In the genomic region with DNA sequence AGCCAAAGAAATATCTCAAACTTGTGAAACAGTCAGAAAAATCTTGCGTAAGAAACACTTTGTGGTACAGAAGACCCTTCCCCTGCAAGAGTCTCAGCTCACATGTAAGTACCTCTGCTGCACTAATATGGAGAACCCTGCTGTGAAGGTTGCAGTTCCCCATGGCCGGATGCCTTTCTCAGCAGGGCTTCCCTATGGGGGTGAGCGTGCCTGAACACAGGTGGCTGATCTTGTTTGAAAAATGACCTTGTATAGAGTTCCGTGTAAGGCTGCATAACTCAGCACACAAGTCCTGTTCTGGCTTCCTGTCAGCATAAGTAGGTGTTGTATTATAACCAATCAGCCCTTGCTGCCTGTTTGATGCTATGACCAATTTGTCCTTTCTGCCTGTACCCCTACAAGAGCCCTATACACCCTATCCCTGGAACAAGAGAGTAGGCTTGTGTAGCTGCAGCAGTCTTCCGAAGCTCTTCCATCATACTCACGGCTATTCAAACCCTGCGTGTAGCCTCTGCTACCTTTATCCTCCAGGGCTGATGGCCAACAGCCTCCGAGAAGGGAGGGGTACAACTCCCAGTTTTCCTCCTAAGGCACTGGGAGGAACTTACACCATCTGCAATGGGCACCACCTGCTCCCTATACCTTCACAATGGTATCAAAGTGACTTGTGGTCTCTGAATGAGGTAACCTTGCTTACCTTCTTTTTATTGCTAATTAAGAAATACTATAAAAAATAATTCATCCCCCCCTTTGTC, we compare ENCODE assay signal across 26 mouse cellular contexts.
DNase-seq lines count a peak whose midpoint lies in the region; ATAC-seq and TF ChIP-seq lines count a peak whose summit lies in the region.
"Had no signal": no experiment of that assay in that cellular context is flagged by ENCODE, and none has a peak within 500 bp of the region (broad histone marks: within the 10 kb centered on the region; RNA-seq: fewer than 3 reads in every experiment).

No protein-coding gene starts in this region.

- no peak overlapping the region for H3K4me2 ChIP-seq in CH12.LX (ENCODE audit: insufficient read depth, low read depth, poor library complexity, severe bottlenecking)
- H3K4me2 ChIP-seq in intestine, postnatal 0 days (replicated peaks; ENCODE audit: low read depth) = no peak overlapping the region
- H3K4me2 ChIP-seq: forebrain, embryonic 12.5 days; liver, embryonic 13.5 days; midbrain, embryonic 15.5 days; neural tube, embryonic 13.5 days had no signal

- dilution Hi-C loops in CH12.LX (cut with MboI; ENCODE audit: extremely low pct_ligation_motif_present, extremely low pct_unique_long_range_greater_than_20kb, low sequenced_read_pairs) = no loop called here

- H3K36me3 ChIP-seq in CH12.LX (replicated peaks in 1 of 2; ENCODE audit: control insufficient read depth in 1 of 2, insufficient read depth in 1 of 2, low read length in 1 of 2) = peaks cover 19 to 74% of the 10 kb centered on the region in 2 experiments
- peaks cover 12% of the 10 kb centered on the region for H3K36me3 ChIP-seq in intestine, postnatal 0 days (ENCODE audit: control insufficient read depth, insufficient read depth)

- no peak for TF ChIP-seq POLR2A in CH12.LX (IDR thresholded peaks at IDR 0.05; ENCODE audit: low read depth, low read length)
- no peak for TF ChIP-seq POLR2A in cerebellum, adult 2 months (IDR thresholded peaks at IDR 0.05; ENCODE audit: borderline replicate concordance, insufficient read depth, low read length)

- H3K9me3 ChIP-seq in CH12.LX (replicated peaks; ENCODE audit: low read length) = no peaks in the 10 kb centered on the region
- no peaks in the 10 kb centered on the region for H3K9me3 ChIP-seq in intestine, postnatal 0 days (ENCODE audit: control insufficient read depth)
- H3K9me3 ChIP-seq: forebrain, embryonic 12.5 days; heart, embryonic 10.5 days; hindbrain, embryonic 10.5 days; liver, embryonic 13.5 days; megakaryocyte, embryonic 14.5 days; midbrain, embryonic 15.5 days; neural tube, embryonic 13.5 days had no signal

- peaks cover 0 to 7% of the 10 kb centered on the region in 2 experiments; a peak in 2 of 4 replicates for H3K4me1 ChIP-seq in CH12.LX (ENCODE audit: control insufficient read depth in 1 of 2, insufficient read depth in 2 of 2)
- no peaks in the 10 kb centered on the region for H3K4me1 ChIP-seq in cerebellum, adult 2 months (ENCODE audit: control insufficient read depth, insufficient read depth, low read length)
- no peaks in the 10 kb centered on the region for H3K4me1 ChIP-seq in intestine, postnatal 0 days (replicated peaks; ENCODE audit: control insufficient read depth, insufficient read depth, low read length)
- H3K4me1 ChIP-seq: forebrain, embryonic 12.5 days; hindbrain, embryonic 10.5 days; liver, embryonic 13.5 days; megakaryocyte, embryonic 14.5 days; midbrain, embryonic 15.5 days; neural tube, embryonic 13.5 days had no signal

- no peak overlapping the region for H3K4me3 ChIP-seq in CH12.LX (replicated peaks in 1 of 3; ENCODE audit: low read depth in 2 of 3, low read length in 2 of 3, poor library complexity in 1 of 3)
- H3K4me3 ChIP-seq in cerebellum, adult 2 months (replicated peaks; ENCODE audit: insufficient read depth, low read depth, low read length) = no peak overlapping the region
- H3K4me3 ChIP-seq in intestine, postnatal 0 days (ENCODE audit: low read depth, low read length) = no peak overlapping the region
- H3K4me3 ChIP-seq: forebrain, embryonic 12.5 days; heart, embryonic 10.5 days; hindbrain, embryonic 10.5 days; liver, embryonic 13.5 days; megakaryocyte, embryonic 14.5 days; midbrain, embryonic 15.5 days; myocyte; neural tube, embryonic 13.5 days had no signal

- DNase-seq in cerebellum, adult 11 months = peak; percentile 20
- no peak for DNase-seq in cerebellum, postnatal 4 days (ENCODE audit: low spot score in 2 of 2)
- peak; percentile 15 for DNase-seq in CH12.LX (ENCODE audit: extremely low read depth)
- DNase-seq in cerebellum, adult 2 months = peak; percentile 44 to 47
- DNase-seq in forelimb bud, embryonic 11.5 days (ENCODE audit: low read depth, low spot score) = peak; percentile 31
- DNase-seq in ovary, postnatal 10 days (ENCODE audit: low spot score) = no peak
- no peak for DNase-seq in retina, embryonic 14.5 days (ENCODE audit: low spot score)
- DNase-seq: adrenal gland, adult 8-10 months; kidney, adult 18-20 months; kidney, postnatal 10 days; liver, embryonic 13.5 days; lung, adult 2 months; lung, postnatal 14 days; right cerebral cortex, adult 18-20 months; right cerebral cortex, postnatal 4 days; thymus, adult 18-20 months; thymus, postnatal 36 days had no signal

- H3K79me2 ChIP-seq in CH12.LX (replicated peaks; ENCODE audit: control insufficient read depth, extremely low read depth, insufficient read depth, poor library complexity, severe bottlenecking) = no peaks in the 10 kb centered on the region

- no peaks in the 10 kb centered on the region for H3K27me3 ChIP-seq in CH12.LX (replicated peaks)
- H3K27me3 ChIP-seq in cerebellum, adult 2 months (ENCODE audit: control insufficient read depth, insufficient read depth, low read length) = no peaks in the 10 kb centered on the region
- H3K27me3 ChIP-seq in intestine, postnatal 0 days (replicated peaks; ENCODE audit: control insufficient read depth, insufficient read depth, low read length) = no peaks in the 10 kb centered on the region
- H3K27me3 ChIP-seq: forebrain, embryonic 12.5 days; liver, embryonic 13.5 days; megakaryocyte, embryonic 14.5 days; midbrain, embryonic 15.5 days; neural tube, embryonic 13.5 days had no signal

- TF ChIP-seq EP300 in CH12.LX (IDR thresholded peaks at IDR 0.05; ENCODE audit: low read length) = no peak

- no peak for TF ChIP-seq RAD21 in CH12.LX (IDR thresholded peaks at IDR 0.05; ENCODE audit: low read depth, low read length)

- in situ Hi-C loops in CH12.LX (cut with MboI; ENCODE audit: low pct_ligation_motif_present, low pct_unique_long_range_greater_than_20kb, low sequenced_read_pairs) = no loop called here

- TF ChIP-seq CTCF in CH12.LX (conservative IDR thresholded peaks at IDR 0.05 in 1 of 2, IDR thresholded peaks at IDR 0.05 in 1 of 2; ENCODE audit: low read depth in 2 of 2, low read length in 2 of 2) = no peak
- TF ChIP-seq CTCF in cerebellum, adult 2 months (IDR thresholded peaks at IDR 0.05; ENCODE audit: borderline replicate concordance, insufficient read depth, low read depth, low read length) = no peak
- no peak for TF ChIP-seq CTCF in intestine, postnatal 0 days (IDR thresholded peaks at IDR 0.05; ENCODE audit: low read depth)

- WGBS in cerebellum, adult 2 months = 21% methylated on average over 8 of the region's 8 CpGs
- 87% methylated on average over 8 of the region's 8 CpGs for WGBS in intestine, postnatal 0 days

- H3K27ac ChIP-seq in CH12.LX (ENCODE audit: insufficient read depth, low read depth) = no peak overlapping the region
- H3K27ac ChIP-seq in cerebellum, adult 2 months (ENCODE audit: insufficient read depth, low read length) = no peak overlapping the region
- no peak overlapping the region for H3K27ac ChIP-seq in intestine, postnatal 0 days (ENCODE audit: low read depth, low read length)
- H3K27ac ChIP-seq: forebrain, embryonic 12.5 days; heart, embryonic 10.5 days; hindbrain, embryonic 10.5 days; liver, embryonic 13.5 days; midbrain, embryonic 15.5 days; neural tube, embryonic 13.5 days had no signal

- ATAC-seq in intestine, postnatal 0 days = no peak
- ATAC-seq: CD4-positive, CD25-positive, alpha-beta regulatory T cell, adult 4 months; midbrain, embryonic 15.5 days had no signal

- no peak overlapping the region for H3K9ac ChIP-seq in CH12.LX (ENCODE audit: insufficient read depth, low read depth)
- H3K9ac ChIP-seq in intestine, postnatal 0 days (ENCODE audit: low read depth, low read length) = no peak overlapping the region
- H3K9ac ChIP-seq: forebrain, embryonic 12.5 days; liver, embryonic 13.5 days; midbrain, embryonic 15.5 days; neural tube, embryonic 13.5 days had no signal

TF ChIP-seq in CH12.LX, 34 proteins besides CTCF, POLR2A, EP300 and RAD21:
- no peak for TF ChIP-seq MYC (IDR thresholded peaks at IDR 0.05; ENCODE audit: low read depth, low read length)
- no peak for TF ChIP-seq JUND (conservative IDR thresholded peaks at IDR 0.05; ENCODE audit: low read depth, low read length)
- TF ChIP-seq NELFE (IDR thresholded peaks at IDR 0.05; ENCODE audit: low read depth, low read length) = no peak
- no peak for TF ChIP-seq KAT2A (IDR thresholded peaks at IDR 0.05; ENCODE audit: insufficient replicate concordance, low read length)
- TF ChIP-seq ZKSCAN1 (IDR thresholded peaks at IDR 0.05; ENCODE audit: borderline replicate concordance, low read depth, low read length) = no peak
- TF ChIP-seq TCF12 (IDR thresholded peaks at IDR 0.05; ENCODE audit: low read depth, low read length) = no peak
- TF ChIP-seq MAX (IDR thresholded peaks at IDR 0.05; ENCODE audit: low read length) = no peak
- no peak for TF ChIP-seq MXI1 (IDR thresholded peaks at IDR 0.05; ENCODE audit: low read depth, low read length)
- TF ChIP-seq TBP (conservative IDR thresholded peaks at IDR 0.05; ENCODE audit: low read depth, low read length) = no peak
- TF ChIP-seq USF2 (conservative IDR thresholded peaks at IDR 0.05; ENCODE audit: low read depth, low read length) = no peak
TF ChIP-seq in CH12.LX: peak in this region for 0.

Comparison
In these comparisons a context has a peak if more than half of its experiments do, and no peak if none do; other contexts are left out.
1. DNase-seq: peak in cerebellum, adult 11 months (single experiment), CH12.LX (single experiment), cerebellum, adult 2 months (2 of 2) and forelimb bud, embryonic 11.5 days (single experiment); none in cerebellum, postnatal 4 days (0 of 2), ovary, postnatal 10 days (single experiment) and retina, embryonic 14.5 days (single experiment).